Mouse (Mus musculus) hindlimb bud, embryonic 11.5 days (tissue): Measurements from ENCODE around the gene F10.

Experiments used
- DNase-seq: peaks from one replicate; pipeline ENCODE4 v3.0.0-alpha.2; 2012; ENCODE audit warnings: low read depth, low spot score; ENCODE audit errors: extremely low spot score

F10 gene

DNA sequence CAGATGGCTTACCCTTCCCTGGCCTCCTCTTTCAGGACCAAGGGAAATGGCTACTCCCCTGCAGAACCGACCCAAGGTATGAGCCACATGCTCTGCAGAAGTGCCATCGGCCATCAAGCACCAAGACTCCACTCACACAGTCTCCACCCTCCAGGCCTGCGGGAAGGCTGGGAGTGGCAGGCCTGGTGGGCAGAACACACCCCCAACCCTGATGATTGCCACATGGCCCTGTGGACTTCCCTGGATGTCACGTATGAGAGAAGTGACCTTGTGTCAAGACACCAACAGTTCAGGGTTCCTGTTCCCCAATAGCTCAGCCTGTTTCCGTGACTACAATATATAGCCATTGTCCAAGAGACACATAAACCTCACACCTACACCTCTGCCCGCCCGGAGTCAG, at the start of gene F10:
TSS of gene F10 (plus strand) at position 294 of the 400 bp plus-strand sequence.
- DNase-seq, result no peak

DNA sequence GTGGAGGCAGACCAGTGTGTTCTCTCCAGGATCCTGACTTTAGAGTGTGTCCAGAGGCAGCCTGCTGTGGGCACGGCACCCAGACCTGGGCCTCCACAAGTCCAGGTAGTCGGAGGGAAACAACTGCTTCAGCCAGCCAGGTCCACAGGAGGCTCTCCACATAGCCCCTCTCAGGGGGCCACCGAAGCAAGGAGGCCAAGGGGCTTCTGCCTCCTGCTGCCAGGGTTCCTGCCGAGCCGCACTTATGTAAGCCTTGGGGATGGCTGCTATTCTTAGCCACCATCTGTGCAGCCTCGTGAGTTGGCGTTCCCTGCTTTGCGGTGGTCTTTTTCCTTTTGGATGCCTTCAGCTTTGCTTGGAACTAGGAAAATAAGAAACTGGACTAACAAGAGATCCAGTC, 49.5 kb upstream of the F10 start:
- no peak for DNase-seq

DNA sequence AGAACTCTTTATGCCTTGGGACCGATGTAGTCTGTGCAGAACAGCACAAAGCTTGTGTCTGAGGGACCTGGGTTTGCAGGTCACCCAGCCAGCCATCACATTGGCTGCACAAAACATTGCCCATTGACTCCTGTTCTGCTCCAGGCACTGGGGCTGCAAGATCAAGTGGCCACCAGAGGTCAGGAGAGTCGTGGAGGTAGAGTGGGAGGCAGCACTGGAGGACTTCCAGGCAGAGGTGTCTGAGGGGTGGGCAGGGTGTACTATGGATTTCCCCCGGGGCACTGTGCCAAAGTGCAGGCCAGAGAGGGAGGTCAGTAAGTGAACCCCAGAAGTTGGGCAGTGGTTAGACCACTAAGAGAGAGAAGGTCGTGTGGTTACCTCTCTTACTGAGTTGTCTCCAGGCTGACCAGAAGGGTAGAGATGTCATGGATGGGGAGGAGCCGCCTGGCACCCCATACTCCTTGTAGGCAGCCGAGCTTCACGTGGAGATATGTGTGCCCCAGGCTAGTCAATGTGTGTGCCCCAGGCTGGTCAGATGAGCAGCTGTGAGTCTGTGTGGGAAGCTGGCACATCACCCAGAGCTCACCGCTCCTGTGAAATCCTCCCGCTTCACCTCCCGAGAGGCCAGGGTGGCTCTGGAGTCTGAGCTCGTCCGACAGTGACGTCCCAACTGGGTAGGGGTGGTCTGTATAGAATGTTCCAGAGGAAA, 48.2 kb upstream of the F10 start:
- no peak for DNase-seq

DNA sequence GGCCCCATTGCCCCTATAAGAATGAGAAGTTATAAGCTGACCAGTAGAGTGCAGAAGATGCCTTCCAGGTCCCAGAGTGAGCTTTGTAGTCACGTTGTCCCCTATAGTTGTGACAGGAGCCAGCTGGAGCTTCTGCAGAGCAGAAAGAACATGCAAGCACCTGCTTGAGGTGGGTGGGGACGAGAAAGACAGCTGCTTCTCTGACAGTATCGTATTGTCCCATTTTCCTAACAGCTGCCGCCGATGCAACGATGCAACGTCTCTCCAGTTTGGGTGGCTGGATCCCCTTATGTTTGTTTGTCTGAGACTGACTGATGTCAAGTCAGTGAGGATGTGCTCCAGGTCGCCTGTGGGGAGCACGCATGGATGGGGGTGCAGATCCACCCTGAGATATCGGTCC, 45.7 kb upstream of the F10 start:
- no peak for DNase-seq

DNA sequence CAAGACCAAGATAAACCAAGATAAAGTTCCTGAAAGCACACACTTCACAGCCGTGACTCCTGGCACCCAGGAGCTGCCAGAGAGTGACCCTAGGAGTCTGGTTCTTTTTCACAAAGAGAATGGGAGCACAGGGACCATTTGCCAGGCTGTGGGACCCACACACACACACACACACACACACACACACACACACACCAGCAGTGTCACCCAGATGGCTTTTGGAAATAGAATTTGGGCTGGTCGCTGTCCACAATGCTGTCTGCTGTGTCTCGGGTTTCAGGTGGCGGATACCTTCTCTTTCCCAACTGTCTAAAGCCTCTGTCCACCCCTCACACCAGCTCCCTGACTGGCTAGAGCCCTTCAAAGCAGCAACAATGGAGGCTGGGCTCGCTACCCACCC, 42.6 kb upstream of the F10 start:
- DNase-seq, result no peak

DNA sequence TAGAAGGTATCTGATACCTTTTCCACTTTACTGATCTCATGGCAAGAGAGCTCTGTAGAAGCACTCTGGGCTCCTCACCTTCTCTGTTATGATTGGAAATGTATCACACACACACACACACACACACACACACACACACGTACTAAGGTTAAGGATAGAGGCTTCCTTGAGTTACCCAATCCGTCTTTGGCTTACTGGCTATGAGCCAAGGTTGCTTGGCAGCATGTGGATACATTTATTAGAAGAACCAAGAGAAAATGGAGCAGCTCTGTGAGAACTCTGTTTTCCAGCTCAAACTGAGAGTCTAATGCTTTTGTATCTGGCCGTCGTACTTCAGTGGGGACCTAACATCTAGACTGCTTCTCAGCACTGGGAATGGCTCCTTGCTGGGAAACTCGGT, 41.6 kb upstream of the F10 start:
- DNase-seq, result no peak

DNA sequence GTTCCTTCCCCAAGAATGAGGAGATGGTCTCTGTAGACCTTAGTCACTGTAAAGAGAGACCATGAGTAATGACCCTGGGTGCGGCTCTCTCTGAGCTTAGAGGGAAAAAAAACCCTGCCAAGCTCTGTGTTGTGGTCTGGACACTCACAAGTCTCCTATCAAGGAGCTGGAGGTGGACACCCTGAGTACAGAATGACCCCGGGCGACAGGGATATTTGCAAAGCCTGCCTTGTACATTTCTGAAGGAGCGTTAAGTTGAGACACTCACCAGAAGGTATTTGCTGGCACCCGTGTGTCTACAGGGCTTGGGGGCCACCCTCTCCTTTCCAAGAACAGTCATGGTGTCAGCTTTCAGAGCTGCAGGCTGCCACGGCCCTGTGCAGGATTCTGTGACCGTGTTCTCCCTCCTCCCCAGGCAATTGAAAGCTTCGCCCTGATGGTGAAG, 40.3 kb upstream of the F10 start:
- peak; percentile 1 for DNase-seq

DNA sequence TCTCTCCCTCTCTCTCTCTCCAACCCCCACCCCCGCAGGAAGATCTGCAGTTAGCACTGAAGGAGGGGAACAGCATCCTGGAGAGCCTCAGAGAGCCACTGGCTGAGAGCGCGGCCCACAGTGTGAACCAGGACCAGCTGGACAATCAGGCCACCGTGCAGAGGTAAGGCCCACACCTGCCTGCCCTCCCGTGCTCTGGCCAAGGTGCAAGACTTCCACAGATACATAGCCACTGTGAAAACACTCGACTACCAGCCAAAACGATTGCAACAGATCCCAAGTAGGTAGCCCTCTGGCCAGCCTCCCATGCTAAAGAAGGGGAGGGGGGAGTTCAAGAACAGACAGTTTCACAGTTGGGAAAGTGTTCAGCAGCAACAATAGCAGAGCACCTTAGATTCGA, 38.8 kb upstream of the F10 start:
- DNase-seq, result no peak

DNA sequence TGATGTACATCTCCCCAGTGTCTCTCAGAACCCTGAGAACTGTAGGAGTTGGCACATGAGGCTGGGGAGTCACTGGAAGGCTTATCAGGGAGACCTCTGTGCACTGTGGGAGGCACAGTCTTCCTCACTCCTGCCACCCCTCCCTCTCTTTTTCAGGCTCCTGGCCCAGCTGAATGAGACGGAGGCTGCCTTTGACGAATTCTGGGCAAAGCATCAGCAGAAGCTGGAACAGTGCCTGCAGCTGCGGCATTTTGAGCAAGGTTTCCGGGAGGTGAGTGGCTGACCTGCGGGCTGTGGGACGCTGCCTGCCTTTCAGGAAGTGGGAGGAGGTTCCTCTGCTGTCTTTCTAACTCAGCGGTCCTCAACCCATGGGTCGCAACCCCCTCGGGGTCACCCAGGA, 37.3 kb upstream of the F10 start:
- DNase-seq, result no peak

DNA sequence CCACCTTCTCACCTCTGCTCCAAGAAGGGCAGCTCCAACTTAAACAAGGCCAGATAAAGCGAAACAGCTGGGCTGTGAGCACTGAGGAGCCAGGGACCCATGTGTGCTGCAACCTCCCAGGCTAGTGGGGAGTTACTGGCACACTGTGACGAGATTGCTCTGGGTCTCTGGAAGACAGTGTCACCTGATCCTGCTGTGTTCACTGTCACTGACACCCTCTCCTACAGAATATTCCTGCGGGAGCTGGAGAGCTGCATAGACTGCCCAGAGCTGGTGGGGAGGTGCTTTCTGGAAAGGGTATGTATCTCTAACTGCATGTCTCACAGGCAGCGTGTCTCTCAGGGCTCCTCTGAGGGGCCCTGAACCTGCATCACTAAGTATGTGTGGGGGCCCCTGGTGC, 29.6 kb upstream of the F10 start:
- DNase-seq, result no peak

DNA sequence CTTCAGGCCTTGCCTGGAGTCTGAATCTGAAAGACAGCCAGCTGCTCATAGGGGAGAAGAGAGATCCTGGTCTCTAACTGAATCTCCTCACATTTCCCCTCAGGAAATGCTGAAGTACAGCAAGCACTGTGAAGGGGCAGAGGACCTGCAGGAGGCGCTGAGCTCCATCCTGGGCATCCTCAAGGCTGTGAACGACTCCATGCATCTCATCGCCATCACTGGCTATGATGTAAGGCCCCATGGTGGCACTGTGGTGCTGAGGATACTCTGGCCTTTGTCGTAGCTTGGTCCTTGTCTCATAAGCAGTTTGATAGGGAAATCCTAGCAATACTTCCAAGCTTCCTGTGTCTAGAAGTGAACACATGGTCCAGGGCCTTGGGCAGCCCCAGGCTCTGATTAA, 26.8 kb upstream of the F10 start:
- DNase-seq, result no peak

DNA sequence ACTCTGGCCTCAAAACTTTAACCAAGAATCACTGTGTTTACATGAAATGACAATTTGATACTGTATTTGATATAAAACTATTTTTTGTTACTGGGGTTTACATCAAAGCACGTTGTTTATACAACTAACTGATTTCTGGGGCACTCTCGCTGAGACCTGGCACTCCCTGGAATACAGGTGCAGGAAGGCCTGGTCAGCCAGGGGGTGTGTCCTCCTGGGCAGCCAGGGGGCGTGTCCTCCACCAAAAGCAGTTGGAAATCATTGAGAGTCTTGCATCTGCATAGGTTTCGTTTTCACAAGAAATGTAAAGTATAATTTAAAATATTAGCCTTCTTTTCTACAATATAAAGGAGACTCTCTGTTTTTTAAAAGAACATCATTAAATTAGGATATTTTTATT, 17.5 kb upstream of the F10 start:
- DNase-seq, result no peak

DNA sequence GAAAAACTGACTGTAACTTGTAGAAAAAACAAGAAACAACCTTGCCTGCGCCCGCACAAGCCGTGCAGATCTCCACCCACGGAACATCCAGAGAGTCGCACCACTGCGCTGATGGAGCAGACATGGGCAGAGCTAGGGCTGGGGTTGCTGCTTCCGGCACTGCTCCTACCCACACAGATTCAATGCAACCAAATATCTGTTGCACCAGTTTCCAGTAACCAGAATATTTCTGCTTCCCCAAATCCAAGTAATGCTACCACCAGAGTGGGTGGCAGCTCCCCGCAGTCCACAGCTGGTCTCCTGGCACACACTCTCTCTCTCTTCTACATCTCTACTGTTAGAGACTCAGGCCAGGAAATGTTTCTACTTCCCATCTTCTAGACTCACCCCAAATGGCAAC, 15.3 kb upstream of the F10 start:
- DNase-seq, result no peak

DNA sequence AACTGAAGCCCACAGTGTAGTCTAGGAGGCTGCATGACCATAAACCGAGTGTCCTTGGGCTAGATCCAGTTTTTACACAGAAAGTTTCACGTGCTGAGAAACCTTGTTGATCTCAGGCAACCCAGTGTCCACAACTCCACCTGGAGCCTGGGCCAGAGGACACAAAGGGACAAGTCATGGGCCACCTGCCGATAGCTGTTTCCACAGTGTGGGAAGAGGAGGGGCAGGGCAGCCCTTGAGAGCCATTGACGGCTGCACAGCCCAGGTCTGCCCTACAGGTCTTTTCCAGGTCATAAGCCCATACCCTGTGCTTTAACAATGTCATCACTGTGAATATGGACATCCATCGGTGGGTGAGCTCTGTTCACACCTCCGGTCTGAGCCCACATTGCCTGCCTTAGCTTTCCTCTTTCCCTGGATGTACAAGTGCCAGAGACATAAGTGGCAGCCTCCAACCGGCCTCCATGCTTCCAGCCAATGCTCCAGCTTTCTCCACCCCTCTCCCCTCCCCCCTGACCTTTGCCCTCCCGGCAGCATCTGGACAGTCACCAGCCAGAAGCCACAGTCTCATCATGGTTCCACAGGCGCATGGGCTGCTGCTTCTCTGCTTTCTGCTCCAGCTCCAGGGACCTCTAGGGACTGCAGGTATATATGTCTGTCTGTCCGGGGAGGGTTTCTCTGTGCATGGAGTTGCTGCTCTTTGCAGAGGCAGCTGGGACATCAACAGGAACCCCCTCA, 11.5 kb upstream of the F10 start, which contains the start of gene F7:
TSS of gene F7 (plus strand) at position 548 of the 738 bp plus-strand sequence.
- no peak for DNase-seq

DNA sequence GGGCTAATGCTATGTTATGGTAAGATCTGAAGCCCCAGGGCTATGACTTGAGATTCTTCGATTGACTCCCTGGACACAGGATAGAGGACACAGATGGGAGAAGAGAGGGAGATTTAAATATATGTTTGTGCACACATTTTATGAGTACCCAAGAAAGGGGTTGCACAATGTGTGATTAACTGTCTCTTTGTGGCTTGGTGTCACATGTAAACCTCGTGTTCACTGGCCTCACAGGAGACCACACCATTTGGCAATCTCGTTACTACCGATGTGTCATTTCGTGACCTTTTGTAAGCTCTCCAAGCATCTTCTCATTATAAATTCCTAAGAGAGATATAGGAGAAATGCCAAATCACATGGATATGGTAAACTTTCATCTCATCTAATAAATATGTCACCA, 9.5 kb upstream of the F10 start:
- DNase-seq, result no peak

DNA sequence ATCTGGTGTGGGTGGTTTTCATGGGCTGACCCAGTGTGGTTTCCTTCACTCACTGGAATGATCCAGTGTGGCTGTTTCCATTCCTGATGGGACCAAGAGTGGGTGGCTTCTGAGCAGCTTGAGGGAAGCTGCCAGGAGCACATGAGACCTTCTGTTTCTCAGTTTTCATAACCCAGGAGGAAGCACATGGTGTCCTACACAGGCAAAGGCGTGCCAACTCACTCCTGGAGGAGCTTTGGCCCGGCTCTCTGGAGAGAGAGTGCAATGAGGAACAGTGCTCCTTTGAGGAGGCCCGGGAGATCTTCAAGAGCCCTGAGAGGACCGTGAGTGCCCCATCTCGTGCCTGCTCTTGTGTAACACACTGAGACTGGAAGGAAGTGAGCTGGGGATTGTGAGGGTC, 8.6 kb upstream of the F10 start:
- no peak for DNase-seq

DNA sequence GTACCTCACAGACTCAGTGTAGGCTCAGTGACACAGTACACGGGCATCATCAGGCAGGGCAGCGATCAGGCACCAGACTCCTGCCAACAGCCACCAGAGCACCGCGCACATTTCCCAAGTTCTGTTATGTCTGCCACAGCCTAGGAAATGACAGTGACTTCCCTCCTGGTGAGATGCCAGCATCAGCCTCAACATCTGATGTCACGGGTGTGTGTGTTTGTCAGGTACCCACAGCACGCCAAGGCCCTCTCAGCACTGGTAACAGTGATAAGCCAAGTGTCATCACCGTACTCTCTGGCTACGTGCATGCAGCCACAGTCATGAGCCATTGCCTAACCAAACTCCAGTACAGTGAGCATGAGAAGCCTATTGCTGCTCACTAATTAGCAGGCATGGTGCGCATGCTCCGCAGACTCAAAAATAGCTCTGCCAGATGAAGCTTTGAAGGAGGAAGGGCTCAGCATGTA, 729 bp upstream of the F10 start:
- no peak for DNase-seq

DNA sequence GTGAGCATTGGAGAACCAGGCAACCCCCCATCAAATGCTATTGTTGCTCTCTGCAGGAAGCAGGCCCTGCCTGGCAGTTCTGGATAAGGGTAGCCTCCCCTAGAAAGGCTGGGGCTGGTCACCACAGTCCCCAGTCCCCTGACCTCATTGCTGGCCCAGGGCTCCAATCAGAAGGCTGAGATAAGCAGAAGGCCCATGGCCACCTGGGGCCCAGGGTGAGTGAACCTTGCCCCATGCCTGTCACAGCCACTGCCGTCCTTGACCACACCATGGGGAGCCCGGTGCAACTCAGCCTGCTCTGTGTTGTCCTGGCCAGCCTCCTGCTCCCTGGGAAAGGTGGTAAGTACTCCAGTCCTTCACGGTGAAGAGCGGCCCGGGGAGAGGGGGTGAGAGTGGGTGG, 461 bp downstream of the F10 start:
- DNase-seq, result no peak

DNA sequence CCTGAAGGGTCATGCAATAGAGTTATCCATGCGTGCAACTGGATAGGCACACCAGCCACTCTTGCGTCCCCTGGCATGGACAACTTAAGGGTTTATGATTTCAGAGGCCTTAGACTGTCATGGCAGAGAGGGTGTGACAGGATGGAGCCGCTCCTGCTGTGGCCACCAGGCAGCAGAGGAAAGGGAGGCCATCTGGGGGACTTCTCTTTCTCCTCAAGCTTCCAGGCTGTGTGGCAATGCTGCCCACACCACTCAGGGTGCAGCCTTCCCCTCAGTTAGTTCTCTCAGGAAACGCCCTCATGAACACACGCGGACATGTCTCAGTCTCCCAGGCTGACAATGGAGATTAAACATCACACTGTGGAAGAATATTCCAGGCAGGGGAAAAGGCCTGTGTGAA, 1.9 kb downstream of the F10 start:
- no peak for DNase-seq

DNA sequence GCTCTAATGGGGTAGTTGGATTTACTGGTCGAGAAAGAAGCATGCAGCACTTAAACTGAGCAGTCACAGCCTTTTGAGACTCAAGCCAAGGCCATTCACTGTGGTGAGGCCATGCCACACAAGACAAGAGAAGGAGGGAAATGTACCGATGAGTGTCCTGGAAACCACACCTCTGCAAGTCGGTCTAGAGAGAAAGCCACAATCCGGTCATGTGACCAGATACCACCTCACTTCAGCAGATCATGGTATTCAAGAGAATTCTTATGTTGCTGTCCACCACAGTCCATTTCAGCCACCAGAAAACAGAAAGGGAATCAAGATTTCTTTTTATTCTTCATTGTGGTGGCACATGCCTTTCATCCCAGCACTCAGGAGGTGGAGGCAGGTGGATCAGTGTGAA, 4.4 kb downstream of the F10 start:
- DNase-seq, result no peak

DNA sequence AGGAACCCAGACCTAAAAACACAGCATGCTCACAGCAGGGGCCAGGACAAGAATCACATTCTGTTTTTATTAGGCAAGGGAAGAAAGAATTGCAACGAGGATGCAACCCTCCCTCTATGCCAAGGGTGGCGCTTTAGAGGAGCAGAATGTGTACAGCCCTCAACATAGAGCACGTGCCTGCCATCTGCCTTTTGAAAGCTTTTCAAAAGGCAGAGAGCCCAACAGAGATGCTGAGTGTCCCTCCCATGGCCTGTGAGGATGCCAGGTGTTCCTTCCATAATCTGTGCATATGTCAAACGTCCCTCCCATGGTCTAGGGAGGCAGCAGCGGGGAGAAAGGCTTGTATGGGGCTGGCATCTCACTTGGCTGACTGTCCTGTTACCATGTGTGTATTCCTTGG, 10.5 kb downstream of the F10 start:
- DNase-seq, result no peak

DNA sequence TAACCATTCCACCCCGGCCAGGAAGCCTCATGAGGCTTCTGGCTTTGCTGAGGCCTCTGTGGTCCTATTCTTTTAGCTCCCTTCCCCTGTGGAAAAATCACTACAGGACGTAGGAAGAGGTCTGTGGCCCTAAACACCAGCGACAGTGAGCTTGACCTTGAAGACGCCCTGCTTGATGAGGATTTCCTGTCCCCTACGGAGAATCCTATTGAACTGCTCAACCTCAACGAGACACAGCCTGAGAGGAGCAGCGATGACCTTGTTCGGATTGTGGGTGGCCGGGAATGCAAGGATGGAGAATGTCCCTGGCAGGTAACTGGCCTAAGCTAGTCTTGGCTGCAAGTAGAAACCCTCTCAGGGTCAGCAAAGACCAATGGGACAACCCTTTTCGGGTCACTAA, 13.4 kb downstream of the F10 start:
- no peak for DNase-seq

DNA sequence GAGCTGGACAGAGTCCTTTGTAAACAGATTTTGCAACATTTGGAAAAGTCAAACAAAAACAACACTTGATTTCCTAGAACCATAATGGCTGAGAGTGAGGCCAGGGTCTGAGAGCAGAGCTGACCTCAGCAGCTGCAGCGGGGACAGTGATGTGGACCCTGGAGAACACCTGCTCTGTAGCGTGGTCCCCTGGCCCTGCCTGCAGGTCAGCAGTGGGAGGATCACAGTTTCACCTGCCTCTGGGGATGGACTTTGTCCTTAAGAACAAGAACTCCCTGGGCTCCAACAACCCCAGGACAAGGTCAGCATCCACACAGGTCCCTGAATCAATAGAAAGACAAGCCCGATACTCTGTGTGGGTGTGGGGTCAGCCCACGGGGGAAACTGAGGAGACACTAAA, 20.2 kb downstream of the F10 start:
- DNase-seq, result no peak
